Mouse (Mus musculus): ENCODE results near the gene Fam160a1. TPM values are rescaled to one million over a fixed set of nuclear protein-coding genes. Genes with fewer than 3 reads are reported as not detected.

The Fam160a1 gene
- polyA plus RNA-seq, 1 experiment from 2014 or later = 0.59 TPM

GRCm38 (mm10) chr3:85773886-85774285, 43.2 kb downstream of the Fam160a1 start:
- Histone ChIP-seq H3K9me3 (no peaks in the 10 kb centered on the region), H3K4me1 (no peaks in the 10 kb centered on the region), H3K4me2 (no peak overlapping the region), H3K4me3 (replicated peaks) (no peak overlapping the region), H3K36me3 (replicated peaks) (no peaks in the 10 kb centered on the region), H3K27me3 (no peaks in the 10 kb centered on the region), H3K27ac (no peak overlapping the region), H3K9ac (no peak overlapping the region)
- no peak for ATAC-seq (ENCODE audit: low FRiP score)
- WGBS = 75% methylated on average over 4 of the region's 4 CpGs

- Histone ChIP-seq H3K9ac (no peak overlapping the region), H3K4me1 (no peaks in the 10 kb centered on the region), H3K27me3 (no peaks in the 10 kb centered on the region), H3K4me2 (no peak overlapping the region), H3K4me3 (replicated peaks) (no peak overlapping the region), H3K9me3 (no peaks in the 10 kb centered on the region), H3K36me3 (replicated peaks) (no peaks in the 10 kb centered on the region), H3K27ac (no peak overlapping the region)
- no peak for ATAC-seq (ENCODE audit: low FRiP score)
- WGBS = 45% methylated on average over 3 of the region's 3 CpGs
Measured at GRCm38 (mm10) chr3:85773425-85773824, 43.7 kb downstream of the Fam160a1 start.

GRCm38 (mm10) chr3:85764937-85765337, 52.2 kb downstream of the Fam160a1 start:
- Histone ChIP-seq H3K4me2 (peak overlapping the region; percentile 31), H3K4me1 (peaks cover 14% of the 10 kb centered on the region), H3K27me3 (no peaks in the 10 kb centered on the region; the same call in 1 of the 2 replicates), H3K9me3 (no peaks in the 10 kb centered on the region), H3K36me3 (replicated peaks) (no peaks in the 10 kb centered on the region), H3K27ac (0 out of 2 replicates have a peak overlapping the region, but pooled peaks have one; percentile 9), H3K4me3 (replicated peaks) (no peak overlapping the region), H3K9ac (no peak overlapping the region)
- peak; percentile 14; the same call in 1 of the 2 replicates for ATAC-seq (ENCODE audit: low FRiP score)
- WGBS = 33% methylated on average over 7 of the region's 7 CpGs

- peak overlapping the region; percentile 65 for H3K27ac ChIP-seq
- peaks cover 14% of the 10 kb centered on the region for H3K4me1 ChIP-seq
- H3K4me2 ChIP-seq = peak overlapping the region; percentile 31
- no peaks in the 10 kb centered on the region for H3K36me3 ChIP-seq (replicated peaks)
- WGBS = 19% methylated on average over 18 of the region's 18 CpGs
- H3K9ac ChIP-seq = no peak overlapping the region
- no peaks in the 10 kb centered on the region; the same call in 1 of the 2 replicates for H3K27me3 ChIP-seq
- H3K9me3 ChIP-seq = no peaks in the 10 kb centered on the region
- peak; percentile 77 for ATAC-seq (ENCODE audit: low FRiP score)
- H3K4me3 ChIP-seq (replicated peaks) = no peak overlapping the region
Measured at GRCm38 (mm10) chr3:85764008-85764834, 52.9 kb downstream of the Fam160a1 start.

GRCm38 (mm10) chr3:85757944-85758343, 59.1 kb downstream of the Fam160a1 start:
- Histone ChIP-seq H3K36me3 (replicated peaks) (no peaks in the 10 kb centered on the region), H3K4me1 (peaks cover 3% of the 10 kb centered on the region; the same call in 1 of the 2 replicates), H3K4me3 (replicated peaks) (no peak overlapping the region), H3K4me2 (no peak overlapping the region), H3K9ac (no peak overlapping the region), H3K27me3 (no peaks in the 10 kb centered on the region; the same call in 1 of the 2 replicates), H3K9me3 (no peaks in the 10 kb centered on the region), H3K27ac (no peak overlapping the region)
- 86% methylated on average over 2 of the region's 2 CpGs for WGBS
- no peak for ATAC-seq (ENCODE audit: low FRiP score)

- H3K27ac ChIP-seq = no peak overlapping the region
- WGBS = 91% methylated on average over 4 of the region's 4 CpGs
- no peak for ATAC-seq (ENCODE audit: low FRiP score)
- H3K4me3 ChIP-seq (replicated peaks) = no peak overlapping the region
- no peaks in the 10 kb centered on the region for H3K9me3 ChIP-seq
- H3K9ac ChIP-seq = no peak overlapping the region
- no peaks in the 10 kb centered on the region for H3K27me3 ChIP-seq
- H3K4me2 ChIP-seq = no peak overlapping the region
- peaks cover 6% of the 10 kb centered on the region; the same call in 1 of the 2 replicates for H3K4me1 ChIP-seq
- no peaks in the 10 kb centered on the region for H3K36me3 ChIP-seq (replicated peaks)
Measured at GRCm38 (mm10) chr3:85757435-85757834, 59.7 kb downstream of the Fam160a1 start.

GRCm38 (mm10) chr3:85749348-85749747, 67.7 kb downstream of the Fam160a1 start:
- Histone ChIP-seq H3K9ac (no peak overlapping the region), H3K36me3 (replicated peaks) (no peaks in the 10 kb centered on the region), H3K27me3 (no peaks in the 10 kb centered on the region), H3K4me2 (no peak overlapping the region), H3K4me1 (peaks cover 14% of the 10 kb centered on the region), H3K9me3 (no peaks in the 10 kb centered on the region), H3K27ac (no peak overlapping the region), H3K4me3 (replicated peaks) (no peak overlapping the region)
- WGBS = 53% methylated on average over 4 of the region's 4 CpGs
- ATAC-seq (ENCODE audit: low FRiP score) = no peak

GRCm38 (mm10) chr3:85748863-85749262, 68.2 kb downstream of the Fam160a1 start:
- Histone ChIP-seq H3K27me3 (no peaks in the 10 kb centered on the region), H3K9me3 (no peaks in the 10 kb centered on the region), H3K9ac (no peak overlapping the region), H3K4me2 (no peak overlapping the region), H3K4me1 (peaks cover 14% of the 10 kb centered on the region), H3K27ac (no peak overlapping the region), H3K36me3 (replicated peaks) (no peaks in the 10 kb centered on the region), H3K4me3 (replicated peaks) (no peak overlapping the region)
- 17% methylated on average over 4 of the region's 4 CpGs for WGBS
- ATAC-seq (ENCODE audit: low FRiP score) = no peak

GRCm38 (mm10) chr3:85746116-85746515, 71.0 kb downstream of the Fam160a1 start:
- Histone ChIP-seq H3K4me1 (peaks cover 8% of the 10 kb centered on the region), H3K9me3 (no peaks in the 10 kb centered on the region), H3K27me3 (no peaks in the 10 kb centered on the region), H3K9ac (no peak overlapping the region), H3K4me2 (no peak overlapping the region), H3K36me3 (replicated peaks) (no peaks in the 10 kb centered on the region), H3K27ac (no peak overlapping the region), H3K4me3 (replicated peaks) (no peak overlapping the region)
- no peak for ATAC-seq (ENCODE audit: low FRiP score)
- 67% methylated on average over 4 of the region's 4 CpGs for WGBS

GRCm38 (mm10) chr3:85741767-85742166, 75.3 kb downstream of the Fam160a1 start:
- Histone ChIP-seq H3K36me3 (replicated peaks) (no peaks in the 10 kb centered on the region), H3K4me3 (replicated peaks) (no peak overlapping the region), H3K27ac (no peak overlapping the region), H3K9ac (no peak overlapping the region), H3K27me3 (no peaks in the 10 kb centered on the region), H3K4me2 (no peak overlapping the region), H3K9me3 (no peaks in the 10 kb centered on the region), H3K4me1 (no peaks in the 10 kb centered on the region)
- WGBS = 92% methylated on average over 3 of the region's 3 CpGs
- no peak for ATAC-seq (ENCODE audit: low FRiP score)

- Histone ChIP-seq H3K4me1 (no peaks in the 10 kb centered on the region), H3K36me3 (replicated peaks) (no peaks in the 10 kb centered on the region), H3K9ac (no peak overlapping the region), H3K27ac (no peak overlapping the region), H3K9me3 (no peaks in the 10 kb centered on the region), H3K4me3 (replicated peaks) (no peak overlapping the region), H3K4me2 (no peak overlapping the region), H3K27me3 (no peaks in the 10 kb centered on the region)
- 74% methylated on average over 3 of the region's 3 CpGs for WGBS
- ATAC-seq (ENCODE audit: low FRiP score) = no peak
Measured at GRCm38 (mm10) chr3:85738591-85738990, 78.5 kb downstream of the Fam160a1 start.

GRCm38 (mm10) chr3:85733939-85734729, 83.0 kb downstream of the Fam160a1 start:
- H3K4me3 ChIP-seq (replicated peaks) = no peak overlapping the region
- H3K9me3 ChIP-seq = no peaks in the 10 kb centered on the region
- no peak overlapping the region for H3K27ac ChIP-seq
- no peaks in the 10 kb centered on the region for H3K4me1 ChIP-seq
- ATAC-seq (ENCODE audit: low FRiP score) = no peak
- 80% methylated on average over 5 of the region's 5 CpGs for WGBS
- no peaks in the 10 kb centered on the region for H3K27me3 ChIP-seq
- no peak overlapping the region for H3K4me2 ChIP-seq
- H3K9ac ChIP-seq = no peak overlapping the region
- no peaks in the 10 kb centered on the region for H3K36me3 ChIP-seq (replicated peaks)
